Mouse (Mus musculus): ENCODE measurements around the gene Hmgb4. TPM values are rescaled to one million over a fixed set of nuclear protein-coding genes. Genes with fewer than 3 reads are reported as not detected.

Hmgb4 gene
- total and polyA plus RNA-seq, 3 experiments = not detected

- Histone ChIP-seq H3K36me3 (replicated peaks in 1 of 2; ENCODE audit: control insufficient read depth in 1 of 2, insufficient read depth in 1 of 2, low read length in 1 of 2) (no peaks in the 10 kb centered on the region), H3K9ac (ENCODE audit: insufficient read depth, low read depth) (no peak overlapping the region), H3K79me2 (replicated peaks; ENCODE audit: control insufficient read depth, extremely low read depth, insufficient read depth, poor library complexity, severe bottlenecking) (no peaks in the 10 kb centered on the region), H3K27ac (ENCODE audit: insufficient read depth, low read depth) (no peak overlapping the region), H3K9me3 (replicated peaks; ENCODE audit: low read length) (peaks cover 82% of the 10 kb centered on the region), H3K27me3 (replicated peaks) (no peaks in the 10 kb centered on the region), H3K4me3 (replicated peaks in 1 of 3; ENCODE audit: low read depth in 2 of 3, low read length in 2 of 3, poor library complexity in 1 of 3) (no peak overlapping the region), H3K4me2 (ENCODE audit: insufficient read depth, low read depth, poor library complexity, severe bottlenecking) (no peak overlapping the region), H3K4me1 (ENCODE audit: control insufficient read depth in 1 of 2, insufficient read depth in 2 of 2) (no peaks in the 10 kb centered on the region)
- TF ChIP-seq ETS1 (conservative IDR thresholded peaks at IDR 0.05; ENCODE audit: low read depth, low read length) (no peak), SIN3A (IDR thresholded peaks at IDR 0.05; ENCODE audit: low read length) (no peak), HCFC1 (IDR thresholded peaks at IDR 0.05; ENCODE audit: low read depth, low read length) (no peak), POLR2AphosphoS2 (IDR thresholded peaks at IDR 0.05; ENCODE audit: low read depth, low read length) (no peak), MYC (IDR thresholded peaks at IDR 0.05; ENCODE audit: low read depth, low read length) (no peak), ZNF384 (IDR thresholded peaks at IDR 0.05; ENCODE audit: low read depth, low read length) (no peak)
- in situ Hi-C loops (cut with MboI; ENCODE audit: low pct_ligation_motif_present, low pct_unique_long_range_greater_than_20kb, low sequenced_read_pairs) = no loop called here
- DNase-seq (ENCODE audit: extremely low read depth) = no peak
- dilution Hi-C loops (cut with MboI; ENCODE audit: extremely low pct_ligation_motif_present, extremely low pct_unique_long_range_greater_than_20kb, low sequenced_read_pairs) = no loop called here
Observed at GRCm38 (mm10) chr4:128241854-128242356, 18.9 kb downstream of the Hmgb4 start.

- H3K36me3 ChIP-seq (replicated peaks in 1 of 2; ENCODE audit: control insufficient read depth in 1 of 2, insufficient read depth in 1 of 2, low read length in 1 of 2) = no peaks in the 10 kb centered on the region
- no peaks in the 10 kb centered on the region for H3K4me1 ChIP-seq (ENCODE audit: control insufficient read depth in 1 of 2, insufficient read depth in 2 of 2)
- no peak overlapping the region for H3K4me3 ChIP-seq (replicated peaks in 1 of 3; ENCODE audit: low read depth in 2 of 3, low read length in 2 of 3, poor library complexity in 1 of 3)
- no peaks in the 10 kb centered on the region for H3K79me2 ChIP-seq (replicated peaks; ENCODE audit: control insufficient read depth, extremely low read depth, insufficient read depth, poor library complexity, severe bottlenecking)
- TF ChIP-seq PAX5 (IDR thresholded peaks at IDR 0.05; ENCODE audit: low read length) (no peak), ELF1 (IDR thresholded peaks at IDR 0.05; ENCODE audit: low read depth, low read length) (no peak), RCOR1 (conservative IDR thresholded peaks at IDR 0.05; ENCODE audit: low read depth, low read length) (no peak), EP300 (IDR thresholded peaks at IDR 0.05; ENCODE audit: low read length) (no peak), ZC3H11A (IDR thresholded peaks at IDR 0.05; ENCODE audit: low read depth, low read length) (no peak), HCFC1 (IDR thresholded peaks at IDR 0.05; ENCODE audit: low read depth, low read length) (no peak), CTCF (conservative IDR thresholded peaks at IDR 0.05 in 1 of 2, IDR thresholded peaks at IDR 0.05 in 1 of 2; ENCODE audit: low read depth in 2 of 2, low read length in 2 of 2) (no peak), ZMIZ1 (IDR thresholded peaks at IDR 0.05; ENCODE audit: low read depth, low read length) (no peak), KAT2A (IDR thresholded peaks at IDR 0.05; ENCODE audit: insufficient replicate concordance, low read length) (no peak), NRF1 (IDR thresholded peaks at IDR 0.05; ENCODE audit: low read depth, low read length) (no peak), BHLHE40 (IDR thresholded peaks at IDR 0.05; ENCODE audit: low read depth, low read length) (no peak), TCF12 (IDR thresholded peaks at IDR 0.05; ENCODE audit: low read depth, low read length) (no peak), MYC (IDR thresholded peaks at IDR 0.05; ENCODE audit: low read depth, low read length) (no peak), MEF2A (IDR thresholded peaks at IDR 0.05; ENCODE audit: borderline replicate concordance, low read depth, low read length) (no peak), CHD2 (IDR thresholded peaks at IDR 0.05; ENCODE audit: low read length) (no peak), JUN (IDR thresholded peaks at IDR 0.05; ENCODE audit: insufficient read depth, low read depth, low read length) (no peak), TBP (conservative IDR thresholded peaks at IDR 0.05; ENCODE audit: low read depth, low read length) (no peak), SMC3 (IDR thresholded peaks at IDR 0.05; ENCODE audit: low read depth, low read length) (no peak), E2F4 (IDR thresholded peaks at IDR 0.05; ENCODE audit: insufficient replicate concordance, low read depth, low read length) (no peak), UBTF (IDR thresholded peaks at IDR 0.05; ENCODE audit: low read depth, low read length) (no peak)
- H3K9me3 ChIP-seq (replicated peaks; ENCODE audit: low read length) = peaks cover 80% of the 10 kb centered on the region
- dilution Hi-C loops (cut with MboI; ENCODE audit: extremely low pct_ligation_motif_present, extremely low pct_unique_long_range_greater_than_20kb, low sequenced_read_pairs) = no loop called here
- no peak for DNase-seq (ENCODE audit: extremely low read depth)
- in situ Hi-C loops (cut with MboI; ENCODE audit: low pct_ligation_motif_present, low pct_unique_long_range_greater_than_20kb, low sequenced_read_pairs) = no loop called here
- no peaks in the 10 kb centered on the region for H3K27me3 ChIP-seq (replicated peaks)
- no peak overlapping the region for H3K27ac ChIP-seq (ENCODE audit: insufficient read depth, low read depth)
- H3K4me2 ChIP-seq (ENCODE audit: insufficient read depth, low read depth, poor library complexity, severe bottlenecking) = no peak overlapping the region
- H3K9ac ChIP-seq (ENCODE audit: insufficient read depth, low read depth) = no peak overlapping the region
Observed at GRCm38 (mm10) chr4:128241075-128241853, 19.5 kb downstream of the Hmgb4 start.
